Mouse (Mus musculus) monocyte, adult 5-6 weeks (primary cell): ENCODE measurements around the gene Gm10718. TPM values are rescaled to one million over a fixed set of nuclear protein-coding genes. Genes with fewer than 3 reads are reported as not detected.
"Not testable (repeated sequence)": the region's sequence is repeated elsewhere in the genome, so short reads cannot be mapped to it uniquely, and the experiment has no call there.

Experiments used
- ATAC-seq: fragments of 153-309, 156-312 bp; replicated peaks from 2 replicates; pipeline ENCODE4 v1.8.0; 2017; ENCODE audit warnings: mild to moderate bottlenecking; ENCODE audit not compliant: low TSS enrichment, insufficient number of reproducible peaks, severe bottlenecking, poor library complexity, low FRiP score
- total RNA-seq: library from RNA; stranded (forward); fragments of 200-1000, 200-491, 200-594 nt; gene quantifications from 3 replicates; pipeline ENCODE4 v1.2.3, GENCODE M21; 2017

Gm10718 gene
- total RNA-seq, 1 experiment from 2014 or later, result 6.9 TPM

- ATAC-seq, result not testable (repeated sequence)
These were observed 770 bp downstream of the Gm10718 start for GRCm38 (mm10) chr9:3023985-3024648.

- not testable (repeated sequence) for ATAC-seq
These were observed 1.6 kb downstream of the Gm10718 start, which contains the start of gene Gm10717 for GRCm38 (mm10) chr9:3024912-3025467. Gene Gm10717, plus strand, starts transcription at chr9:3025417.

GRCm38 (mm10) chr9:3025653-3026052 is 2.3 kb downstream of the Gm10718 start:
- ATAC-seq, result not testable (repeated sequence)

GRCm38 (mm10) chr9:3026136-3026535 is 2.8 kb downstream of the Gm10718 start:
- ATAC-seq, result not testable (repeated sequence)

- ATAC-seq, result not testable (repeated sequence)
These were observed 3.4 kb downstream of the Gm10718 start for GRCm38 (mm10) chr9:3026741-3027140.

- 0 out of 2 replicates have a peak, but pooled peaks have one; percentile 11 for ATAC-seq
These were observed 3.9 kb downstream of the Gm10718 start for GRCm38 (mm10) chr9:3027200-3027599.

- not testable (repeated sequence) for ATAC-seq
These were observed 6.1 kb downstream of the Gm10718 start for GRCm38 (mm10) chr9:3029276-3030000.

GRCm38 (mm10) chr9:3030677-3031318 is 7.5 kb downstream of the Gm10718 start:
- ATAC-seq, result not testable (repeated sequence)

- ATAC-seq, result not testable (repeated sequence)
These were observed 11.0 kb downstream of the Gm10718 start, which contains the start of gene Gm17535 for GRCm38 (mm10) chr9:3034299-3034698. Gene Gm17535, plus strand, starts transcription at chr9:3034599.

GRCm38 (mm10) chr9:3036577-3036976 is 13.2 kb downstream of the Gm10718 start, which contains the start of gene Gm10715:
Gene Gm10715, plus strand, starts transcription at chr9:3036877.
- ATAC-seq, result not testable (repeated sequence)

- not testable (repeated sequence) for ATAC-seq
These were observed 14.8 kb downstream of the Gm10718 start for GRCm38 (mm10) chr9:3038161-3038560.

Other genes starting within 250 kb of the Gm10718 start
- gene Gm10722, start 22.6 kb upstream of the Gm10718 start, total RNA-seq, result 1.5 to 1.6 TPM in 2 of 3 replicates, not detected in the other
- 3.6 to 13.9 TPM (median 4.9 TPM) in 3 replicates for gene Gm11168, start 20.2 kb upstream of the Gm10718 start, total RNA-seq
- gene Gm10721, start 10.4 kb upstream of the Gm10718 start, total RNA-seq, result 2.2 to 13.2 TPM (median 2.9 TPM) in 3 replicates
- 8.3 to 8.9 TPM in 2 of 3 replicates, not detected in the other for gene Gm10720, start 7.9 kb upstream of the Gm10718 start, total RNA-seq
- 12.8 to 35.6 TPM (median 16.9 TPM) in 3 replicates for gene Gm10719, start 6.1 kb upstream of the Gm10718 start, total RNA-seq
- gene Gm10717, start 1.9 kb downstream of the Gm10718 start, total RNA-seq, result 14.4 to 29.9 TPM (median 21.2 TPM) in 3 replicates
- 1.5 to 5.7 TPM in 2 of 3 replicates, not detected in the other for gene Gm17535, start 11.1 kb downstream of the Gm10718 start, total RNA-seq
- 0.76 to 5.5 TPM (median 1.6 TPM) in 3 replicates for gene Gm10715, start 13.3 kb downstream of the Gm10718 start, total RNA-seq